Mouse (Mus musculus) limb, embryonic 11.5 days (tissue): ENCODE data around the gene Spg21. TPM values are rescaled to one million over a fixed set of nuclear protein-coding genes. Genes with fewer than 3 reads are reported as not detected.

Experiments used
- ATAC-seq: fragments of 200-750 bp; cut with Nextera tagmentation; 2 replicates; pipeline ENCODE4 v1.8.0; 2017; ENCODE audit warnings: low read depth; ENCODE audit not compliant: insufficient number of reproducible peaks, low FRiP score, low TSS enrichment
- DNase-seq: peaks from one replicate; pipeline ENCODE4 v3.0.0-alpha.2; 2015; ENCODE audit warnings: low spot score
- H3K27ac ChIP-seq: fragments of 300-500 bp; sonication (generic); replicated peaks from 2 replicates; pipeline ENCODE4 v1.5.1; 2014; ENCODE audit warnings: low read depth, mild to moderate bottlenecking, low read length
- H3K27me3 ChIP-seq: fragments of 300-500 bp; sonication (generic); 2 replicates; pipeline ENCODE4 v1.6.1; 2014; ENCODE audit warnings: mild to moderate bottlenecking, low read length, mixed read lengths; ENCODE audit not compliant: control insufficient read depth, insufficient read depth
- H3K36me3 ChIP-seq: fragments of 300-500 bp; sonication (generic); 2 replicates; pipeline ENCODE4 v1.6.1; 2014; ENCODE audit warnings: mild to moderate bottlenecking, low read length, moderate library complexity, mixed read lengths; ENCODE audit not compliant: control insufficient read depth, insufficient read depth
- H3K4me1 ChIP-seq: fragments of 300-500 bp; sonication (generic); 2 replicates; pipeline ENCODE4 v1.6.1; 2014; ENCODE audit warnings: low read length, mixed read lengths; ENCODE audit not compliant: control insufficient read depth, insufficient read depth
- H3K4me2 ChIP-seq: fragments of 300-500 bp; sonication (generic); 2 replicates; pipeline ENCODE4 v1.6.1; 2014; ENCODE audit warnings: low read depth, mild to moderate bottlenecking, moderate library complexity; ENCODE audit not compliant: severe bottlenecking
- H3K4me3 ChIP-seq: fragments of 300-500 bp; sonication (generic); 2 replicates; pipeline ENCODE4 v1.5.1; 2014; ENCODE audit warnings: low read depth, low read length
- H3K9ac ChIP-seq: fragments of 300-500 bp; sonication (generic); 2 replicates; pipeline ENCODE4 v1.6.1; 2014; ENCODE audit warnings: mild to moderate bottlenecking, low read length
- H3K9me3 ChIP-seq: fragments of 300-500 bp; sonication (generic); 2 replicates; pipeline ENCODE4 v1.6.1; 2016; ENCODE audit warnings: low read length; ENCODE audit not compliant: control insufficient read depth
- WGBS: fragments of 180-500 bp; shearing (Covaris S2); extraction: QIAGEN DNeasy Blood & Tissue Kit; methylation state at CpG from one replicate; pipeline ENCODE4 v1.1.7; 2014; 5-methylcytosine and 5-hydroxymethylcytosine counted together
- polyA plus RNA-seq: library from polyadenylated mRNA; unstranded; fragments of >200 nt; fragmentation: Nextera tagmentation; extraction: Ambion mirVana; gene quantifications from 2 replicates; pipeline ENCODE4 v1.2.1, GENCODE M21; 2014

Spg21 gene
- polyA plus RNA-seq, 1 experiment from 2014 or later = 121 TPM

DNA sequence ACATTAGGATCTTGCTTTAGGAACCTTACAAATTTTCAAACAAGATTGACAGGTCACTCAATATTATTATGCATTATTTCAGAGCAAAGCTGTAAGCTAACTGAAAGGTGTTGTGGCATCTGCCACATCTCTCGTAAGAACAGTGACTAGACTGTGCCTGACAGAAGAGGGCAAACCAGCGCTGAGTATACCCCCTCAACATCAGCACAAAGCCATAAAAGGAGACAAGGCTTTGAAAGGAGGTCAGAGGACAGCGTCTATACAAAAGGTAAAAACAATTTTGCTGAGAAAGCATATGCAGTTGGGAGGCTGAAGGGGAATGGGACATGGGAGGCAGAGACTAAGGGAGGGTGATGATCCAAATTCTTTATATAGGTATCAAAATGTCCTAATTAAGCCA, 549 bp upstream of the Spg21 start:
- Histone ChIP-seq H3K9me3 (no peaks in the 10 kb centered on the region), H3K4me2 (peak overlapping the region; percentile 53), H3K4me3 (peak overlapping the region; percentile 86; the same call in 1 of the 2 replicates), H3K9ac (peak overlapping the region; percentile 27; the same call in 1 of the 2 replicates), H3K27ac (no peak overlapping the region), H3K27me3 (no peaks in the 10 kb centered on the region), H3K36me3 (no peaks in the 10 kb centered on the region), H3K4me1 (peaks cover 9% of the 10 kb centered on the region; the same call in 1 of the 2 replicates)
- no peak for DNase-seq
- 54% methylated on average over 3 of the region's 3 CpGs for WGBS
- no peak for ATAC-seq

DNA sequence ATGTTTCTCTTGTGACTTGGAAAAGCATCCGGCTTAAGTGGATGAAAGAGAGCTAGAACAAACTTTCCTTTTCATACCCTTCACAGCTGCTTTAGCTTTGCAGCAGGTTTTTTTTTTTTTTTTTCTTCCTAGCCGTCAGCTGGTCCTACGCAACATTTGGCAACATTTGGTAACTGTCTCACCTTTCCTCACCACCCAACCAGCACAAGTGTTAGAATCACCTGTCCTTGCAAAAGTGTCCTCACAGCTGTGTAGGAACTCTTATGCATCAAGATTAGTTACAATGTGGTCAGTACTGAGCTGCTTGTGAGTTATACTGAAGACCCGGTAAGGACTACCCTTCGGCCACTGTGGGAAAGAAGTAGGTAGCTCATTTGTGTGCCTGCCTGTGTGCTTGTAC, 1.8 kb downstream of the Spg21 start:
- Histone ChIP-seq H3K4me3 (no peak overlapping the region), H3K4me1 (peaks cover 9% of the 10 kb centered on the region; the same call in 1 of the 2 replicates), H3K36me3 (0 out of 2 replicates have a peak, but pooled peaks cover 2% of the 10 kb centered on the region), H3K4me2 (no peak overlapping the region), H3K9ac (no peak overlapping the region), H3K27me3 (no peaks in the 10 kb centered on the region), H3K27ac (no peak overlapping the region), H3K9me3 (no peaks in the 10 kb centered on the region)
- WGBS = 80% methylated on average over 5 of the region's 5 CpGs
- DNase-seq = no peak
- no peak for ATAC-seq

DNA sequence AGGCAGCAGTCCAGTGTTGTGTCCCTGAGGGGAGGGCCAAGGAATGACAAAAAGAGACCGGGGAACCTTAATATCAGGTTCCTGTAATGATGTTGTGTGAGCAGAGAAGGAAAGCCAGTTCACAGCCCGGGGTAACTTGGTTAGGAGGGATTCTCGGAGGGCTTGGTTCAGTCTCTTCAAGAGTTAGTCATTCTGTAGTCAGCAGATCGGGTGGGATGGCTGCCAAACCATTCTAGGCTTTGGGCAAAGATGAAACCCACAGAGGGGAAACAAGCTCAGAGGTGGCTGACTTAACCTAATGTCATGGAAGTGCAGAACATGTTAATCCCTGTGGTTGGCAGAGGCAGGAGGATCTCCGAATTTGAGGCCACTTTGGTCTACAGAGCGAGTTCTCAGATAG, 3.4 kb downstream of the Spg21 start:
- no peak overlapping the region for H3K27ac ChIP-seq
- H3K9me3 ChIP-seq = no peaks in the 10 kb centered on the region
- H3K9ac ChIP-seq = no peak overlapping the region
- 0 out of 2 replicates have a peak, but pooled peaks cover 2% of the 10 kb centered on the region for H3K36me3 ChIP-seq
- no peak for DNase-seq
- H3K4me1 ChIP-seq = peaks cover 9% of the 10 kb centered on the region; the same call in 1 of the 2 replicates
- no peak for ATAC-seq
- no peak overlapping the region for H3K4me2 ChIP-seq
- H3K4me3 ChIP-seq = no peak overlapping the region
- WGBS = 92% methylated on average over 6 of the region's 6 CpGs
- no peaks in the 10 kb centered on the region for H3K27me3 ChIP-seq

DNA sequence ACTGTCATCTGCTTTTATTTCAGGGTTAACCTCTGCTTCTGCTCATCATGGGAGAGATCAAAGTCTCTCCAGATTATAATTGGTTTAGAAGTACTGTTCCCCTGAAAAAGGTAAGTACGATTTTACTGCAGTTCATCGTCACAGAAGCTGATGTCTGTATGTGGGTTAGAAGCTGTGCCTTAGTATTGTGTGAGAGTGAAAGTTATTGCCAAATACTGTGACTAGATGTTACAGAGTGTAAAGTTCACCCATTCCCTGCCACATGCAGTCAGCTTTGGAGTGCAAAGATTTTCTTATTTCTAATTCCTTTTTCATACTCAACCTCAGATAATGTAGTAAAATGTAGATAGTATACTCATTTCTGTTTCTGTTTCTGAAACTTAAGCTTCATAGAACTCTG, 4.5 kb downstream of the Spg21 start:
- DNase-seq = no peak
- no peak overlapping the region for H3K4me3 ChIP-seq
- WGBS = 90% methylated on average over 2 of the region's 2 CpGs
- no peak overlapping the region for H3K4me2 ChIP-seq
- no peak for ATAC-seq
- H3K9me3 ChIP-seq = no peaks in the 10 kb centered on the region
- peaks cover 7% of the 10 kb centered on the region; the same call in 1 of the 2 replicates for H3K4me1 ChIP-seq
- 0 out of 2 replicates have a peak, but pooled peaks cover 2% of the 10 kb centered on the region for H3K36me3 ChIP-seq
- no peak overlapping the region for H3K27ac ChIP-seq
- no peak overlapping the region for H3K9ac ChIP-seq
- no peaks in the 10 kb centered on the region for H3K27me3 ChIP-seq

DNA sequence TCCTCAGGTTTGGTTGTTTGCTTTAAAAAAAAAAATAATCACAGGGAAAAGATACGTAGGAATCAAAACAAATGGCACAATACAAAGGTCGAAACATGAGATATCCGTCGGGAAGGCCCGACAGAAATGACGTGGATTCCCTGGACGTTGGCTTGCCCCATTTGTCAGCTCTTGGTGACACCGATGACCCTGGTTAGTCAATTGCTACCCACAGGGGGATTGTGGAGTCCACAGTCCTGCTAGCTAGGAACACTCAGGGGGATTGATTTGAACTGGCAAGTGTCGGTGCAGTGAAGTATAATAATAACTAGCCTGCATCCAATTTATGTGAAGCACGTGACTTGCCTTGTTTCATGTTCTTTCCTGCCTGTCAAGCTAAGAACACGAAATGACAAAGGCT, 6.9 kb downstream of the Spg21 start:
- Histone ChIP-seq H3K9ac (no peak overlapping the region), H3K9me3 (no peaks in the 10 kb centered on the region), H3K4me2 (no peak overlapping the region), H3K27me3 (no peaks in the 10 kb centered on the region), H3K36me3 (peaks cover 4% of the 10 kb centered on the region; the same call in 1 of the 2 replicates), H3K4me1 (no peaks in the 10 kb centered on the region), H3K27ac (no peak overlapping the region), H3K4me3 (no peak overlapping the region)
- DNase-seq = no peak
- ATAC-seq = no peak
- WGBS = 71% methylated on average over 11 of the region's 11 CpGs

DNA sequence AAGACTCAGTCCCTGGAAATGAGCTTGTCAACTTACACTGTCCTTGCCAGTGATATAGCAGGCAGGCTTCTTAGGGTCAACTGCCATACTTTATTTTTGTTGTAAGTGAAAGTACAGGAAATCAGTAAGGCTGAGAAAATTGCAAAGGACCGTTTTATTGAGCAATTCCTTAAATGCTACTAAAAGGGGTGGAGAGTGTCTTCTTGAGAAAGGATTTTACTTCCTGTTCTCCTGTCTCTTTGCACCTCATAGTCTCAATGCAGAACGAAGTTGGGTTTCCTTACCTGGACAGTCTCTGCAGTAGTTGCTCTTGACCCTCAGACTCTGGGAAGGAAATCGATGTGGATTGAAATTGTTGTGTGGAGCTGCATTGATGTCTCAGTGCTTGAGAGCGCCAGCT, 12.0 kb downstream of the Spg21 start:
- Histone ChIP-seq H3K4me2 (no peak overlapping the region), H3K9ac (no peak overlapping the region), H3K4me1 (no peaks in the 10 kb centered on the region), H3K27me3 (no peaks in the 10 kb centered on the region), H3K4me3 (no peak overlapping the region), H3K9me3 (no peaks in the 10 kb centered on the region), H3K27ac (no peak overlapping the region), H3K36me3 (peaks cover 7% of the 10 kb centered on the region; the same call in 1 of the 2 replicates)
- WGBS = 86% methylated on average over 4 of the region's 4 CpGs
- no peak for ATAC-seq
- DNase-seq = no peak

DNA sequence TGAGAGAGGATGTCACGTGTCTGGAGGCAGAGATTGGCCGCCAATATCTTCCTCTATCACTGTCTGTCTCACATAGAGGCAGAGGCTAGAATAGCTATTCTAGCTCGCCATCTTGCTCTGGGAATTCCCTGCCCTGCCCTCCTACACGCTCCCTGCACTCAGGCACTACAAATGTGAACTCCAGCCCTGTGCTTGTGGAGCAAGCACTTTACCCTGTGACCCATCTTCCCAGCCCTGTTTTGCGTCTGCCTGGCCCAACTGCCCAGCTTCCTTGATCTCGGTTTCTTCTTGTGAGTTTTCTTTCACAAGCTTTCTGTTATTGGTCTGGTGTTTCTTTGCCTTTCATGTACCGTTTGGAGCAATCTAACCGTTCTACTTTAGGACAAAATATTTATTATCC, 18.4 kb downstream of the Spg21 start:
- H3K4me1 ChIP-seq = no peaks in the 10 kb centered on the region
- H3K27me3 ChIP-seq = no peaks in the 10 kb centered on the region
- ATAC-seq = no peak
- H3K4me3 ChIP-seq = no peak overlapping the region
- no peak overlapping the region for H3K27ac ChIP-seq
- H3K9me3 ChIP-seq = no peaks in the 10 kb centered on the region
- WGBS = 86% methylated on average over 8 of the region's 8 CpGs
- H3K36me3 ChIP-seq = peaks cover 18% of the 10 kb centered on the region
- H3K9ac ChIP-seq = no peak overlapping the region
- no peak overlapping the region for H3K4me2 ChIP-seq
- no peak for DNase-seq

DNA sequence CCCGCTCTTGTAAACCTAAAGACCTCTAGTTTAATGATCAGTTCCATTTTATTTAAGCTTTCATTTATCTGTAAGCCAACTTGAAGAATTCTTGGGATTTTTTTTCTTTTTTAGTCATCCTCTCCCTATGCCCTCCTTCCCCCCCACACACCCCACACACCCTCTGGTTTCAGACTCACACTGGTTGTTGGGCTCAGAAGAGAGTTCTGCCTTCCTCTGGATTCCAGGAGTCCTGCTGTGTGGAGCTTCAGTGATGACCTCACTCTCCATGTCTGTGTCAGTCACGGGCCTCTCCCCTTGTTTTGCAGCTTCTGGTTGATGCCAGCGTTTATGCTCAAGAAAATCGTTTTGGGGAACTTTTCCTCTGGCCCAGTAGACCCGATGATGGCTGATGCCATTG, 19.3 kb downstream of the Spg21 start:
- H3K4me1 ChIP-seq = no peaks in the 10 kb centered on the region
- DNase-seq (no peak), ATAC-seq (no peak)
- H3K9me3 ChIP-seq = no peaks in the 10 kb centered on the region
- H3K4me2 ChIP-seq = no peak overlapping the region
- no peak overlapping the region for H3K9ac ChIP-seq
- 83% methylated on average over 5 of the region's 5 CpGs for WGBS
- no peaks in the 10 kb centered on the region for H3K27me3 ChIP-seq
- no peak overlapping the region for H3K4me3 ChIP-seq
- no peak overlapping the region for H3K27ac ChIP-seq
- peaks cover 21% of the 10 kb centered on the region for H3K36me3 ChIP-seq

DNA sequence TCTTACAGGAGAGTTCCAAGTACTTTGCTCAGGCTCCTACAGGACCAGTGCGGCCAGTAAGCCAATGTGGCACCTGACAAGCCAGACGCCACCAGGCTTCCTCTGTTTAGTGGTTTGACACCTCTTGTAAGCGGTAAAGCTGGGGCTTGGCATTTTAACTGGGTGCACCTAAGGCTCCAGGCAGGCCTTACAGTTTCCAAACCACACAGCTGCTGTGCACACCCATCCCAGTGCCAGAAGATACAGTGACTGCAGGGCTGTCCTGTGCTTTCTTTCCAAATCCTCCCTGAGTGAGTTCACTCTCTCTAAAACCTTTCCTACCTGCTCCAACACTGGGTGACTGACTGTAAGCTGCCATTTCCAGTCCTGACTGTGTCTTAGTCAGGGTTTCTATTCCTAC, 30.7 kb downstream of the Spg21 start:
- DNase-seq = no peak

More for the DNA sequence above, 30.7 kb downstream of the Spg21 start:
- H3K4me3 ChIP-seq = no peak overlapping the region
- WGBS = 79% methylated on average over 3 of the region's 3 CpGs
- H3K9me3 ChIP-seq = no peaks in the 10 kb centered on the region
- no peak overlapping the region for H3K27ac ChIP-seq
- no peak overlapping the region for H3K9ac ChIP-seq
- H3K4me2 ChIP-seq = no peak overlapping the region
- H3K27me3 ChIP-seq = no peaks in the 10 kb centered on the region
- no peaks in the 10 kb centered on the region; the same call in 1 of the 2 replicates for H3K36me3 ChIP-seq
- H3K4me1 ChIP-seq = no peaks in the 10 kb centered on the region
- no peak for ATAC-seq
